Mouse (Mus musculus) heart, adult 2 months (tissue): ENCODE data around the gene Ech1.

Experiments used
- CTCF ChIP-seq: fragments of 200-600 bp; IDR thresholded peaks from 2 replicates; pipeline ENCODE4 v1.8.1; 2022; ENCODE audit warnings: antibody characterized with exemption, mild to moderate bottlenecking, moderate library complexity
- POLR2A ChIP-seq: fragments of 200-500 bp; IDR thresholded peaks from 2 replicates; pipeline ENCODE4 v1.6.1; 2011; ENCODE audit warnings: mild to moderate bottlenecking, low read depth, low read length, control low read depth; ENCODE audit not compliant: insufficient read depth

GRCm38 (mm10) chr7:28827338-28827737, 2.3 kb downstream of the Ech1 start:
- TF ChIP-seq CTCF (no peak), POLR2A (no peak)
